Mouse (Mus musculus): ENCODE results near the gene Pmfbp1. TPM values are rescaled to one million over a fixed set of nuclear protein-coding genes. Genes with fewer than 3 reads are reported as not detected.

The Pmfbp1 gene
- total RNA-seq, 2 experiments from 2014 or later = 0.18 TPM; not detected in 1

GRCm38 (mm10) chr8:109499009-109499717 lies 5.3 kb downstream of the Pmfbp1 start:
- DNase-seq (ENCODE audit: low spot score in 2 of 2) = no peak

GRCm38 (mm10) chr8:109503566-109503965 lies 9.7 kb downstream of the Pmfbp1 start:
- DNase-seq (ENCODE audit: low spot score in 2 of 2) = no peak

GRCm38 (mm10) chr8:109505560-109505959 lies 11.7 kb downstream of the Pmfbp1 start:
- DNase-seq (ENCODE audit: low spot score in 2 of 2) = no peak

GRCm38 (mm10) chr8:109524008-109524407 lies 30.2 kb downstream of the Pmfbp1 start:
- DNase-seq (ENCODE audit: low spot score in 2 of 2) = no peak

- DNase-seq (ENCODE audit: low spot score in 2 of 2) = peak; percentile 10 to 31
These were observed 41.5 kb downstream of the Pmfbp1 start for GRCm38 (mm10) chr8:109535140-109535990.

- peak; percentile 76 to 83 for DNase-seq (ENCODE audit: low spot score in 2 of 2)
These were observed 42.9 kb downstream of the Pmfbp1 start for GRCm38 (mm10) chr8:109536703-109537102.

- DNase-seq (ENCODE audit: low spot score in 2 of 2) = no peak
These were observed 48.3 kb downstream of the Pmfbp1 start for GRCm38 (mm10) chr8:109542165-109542564.

- DNase-seq (ENCODE audit: low spot score in 2 of 2) = no peak
These were observed 49.1 kb downstream of the Pmfbp1 start for GRCm38 (mm10) chr8:109542748-109543519.

- DNase-seq (ENCODE audit: low spot score in 2 of 2) = no peak
These were observed 50.2 kb downstream of the Pmfbp1 start for GRCm38 (mm10) chr8:109544049-109544448.

GRCm38 (mm10) chr8:109551663-109552062 lies 57.8 kb downstream of the Pmfbp1 start:
- no peak for DNase-seq (ENCODE audit: low spot score in 2 of 2)

GRCm38 (mm10) chr8:109563881-109564280 lies 70.1 kb downstream of the Pmfbp1 start:
- DNase-seq (ENCODE audit: low spot score in 2 of 2) = no peak

GRCm38 (mm10) chr8:109564766-109565165 lies 70.9 kb downstream of the Pmfbp1 start:
- no peak for DNase-seq (ENCODE audit: low spot score in 2 of 2)

- DNase-seq (ENCODE audit: low spot score in 2 of 2) = peak; percentile 99 to 100
These were observed 71.9 kb downstream of the Pmfbp1 start, which contains the start of the genes Dhx38 and Txnl4b for GRCm38 (mm10) chr8:109565498-109566333. Dhx38 (minus strand) TSS chr8:109565861. Txnl4b (plus strand) TSS chr8:109565892.

GRCm38 (mm10) chr8:109571139-109571538 lies 77.3 kb downstream of the Pmfbp1 start:
- no peak for DNase-seq (ENCODE audit: low spot score in 2 of 2)

GRCm38 (mm10) chr8:109576311-109576710 lies 82.5 kb downstream of the Pmfbp1 start:
- no peak for DNase-seq (ENCODE audit: low spot score in 2 of 2)

GRCm38 (mm10) chr8:109578900-109579301 lies 85.1 kb downstream of the Pmfbp1 start, which contains the start of gene Hp:
Hp (minus strand) TSS chr8:109579172.
- no peak for DNase-seq (ENCODE audit: low spot score in 2 of 2)

GRCm38 (mm10) chr8:109584293-109584692 lies 90.5 kb downstream of the Pmfbp1 start:
- no peak for DNase-seq (ENCODE audit: low spot score in 2 of 2)

- no peak for DNase-seq (ENCODE audit: low spot score in 2 of 2)
These were observed 91.0 kb downstream of the Pmfbp1 start for GRCm38 (mm10) chr8:109584830-109585229.

- no peak for DNase-seq (ENCODE audit: low spot score in 2 of 2)
These were observed 91.8 kb downstream of the Pmfbp1 start for GRCm38 (mm10) chr8:109585652-109586051.

- no peak for DNase-seq (ENCODE audit: low spot score in 2 of 2)
These were observed 93.2 kb downstream of the Pmfbp1 start for GRCm38 (mm10) chr8:109586972-109587504.
